Mouse (Mus musculus) spleen, adult 12 weeks (tissue): Measurements from ENCODE around the gene Fbxw18.
"Not testable (repeated sequence)": the region's sequence is repeated elsewhere in the genome, so short reads cannot be mapped to it uniquely, and the experiment has no call there.

Experiments
- DNase-seq: peaks from one replicate; pipeline ENCODE4 v3.0.0; 2022; ENCODE audit warnings: low spot score

Gene Fbxw18

GRCm38 (mm10) chr9:109702600-109702999 is at the start of gene Fbxw18:
Gene Fbxw18 (minus strand): TSS chr9:109702700.
- not testable (repeated sequence) for DNase-seq

- DNase-seq: not testable (repeated sequence)
Measured at GRCm38 (mm10) chr9:109745989-109746388, 43.5 kb upstream of the Fbxw18 start, which contains the start of gene Fbxw26. Gene Fbxw26 (minus strand): TSS chr9:109746089.

- no peak for DNase-seq
Measured at GRCm38 (mm10) chr9:109685299-109685698, 17.2 kb downstream of the Fbxw18 start.

GRCm38 (mm10) chr9:109664552-109664951 is 37.9 kb downstream of the Fbxw18 start, which contains the start of gene Fbxw25:
Gene Fbxw25 (minus strand): TSS chr9:109664652.
- not testable (repeated sequence) for DNase-seq
